Mouse (Mus musculus) heart, adult 18-20 months (tissue): ENCODE measurements around the gene Eva1b. TPM values are rescaled to one million over a fixed set of nuclear protein-coding genes. Genes with fewer than 3 reads are reported as not detected.

Experiments
- DNase-seq, 2 experiments: peaks; one replicate each; pipeline ENCODE4 v3.0.0; 2021 to 2022; ENCODE audit warnings: mixed read lengths in 1 of 2
- total RNA-seq, 2 experiments: library from RNA; stranded (reverse); gene quantifications; 2 replicates each; pipeline ENCODE4 v1.2.3; 2021

The Eva1b gene
- total RNA-seq, 2 experiments from 2014 or later: 8.8 to 9.5 TPM

- no peak for DNase-seq
Measured at GRCm38 (mm10) chr4:126119051-126119450, 28.5 kb upstream of the Eva1b start.

GRCm38 (mm10) chr4:126120052-126120451, 27.5 kb upstream of the Eva1b start:
- DNase-seq: peak in 1 of 2 experiments; percentile 49

- DNase-seq: no peak
Measured at GRCm38 (mm10) chr4:126120506-126120905, 27.0 kb upstream of the Eva1b start.

- DNase-seq: no peak
Measured at GRCm38 (mm10) chr4:126123309-126124040, 24.1 kb upstream of the Eva1b start.

GRCm38 (mm10) chr4:126130502-126130901, 17.0 kb upstream of the Eva1b start:
- no peak for DNase-seq

- DNase-seq: peak; percentile 52 to 66
Measured at GRCm38 (mm10) chr4:126131290-126132121, 16.0 kb upstream of the Eva1b start.

GRCm38 (mm10) chr4:126132636-126133264, 14.8 kb upstream of the Eva1b start:
- no peak for DNase-seq

GRCm38 (mm10) chr4:126134236-126134635, 13.3 kb upstream of the Eva1b start:
- no peak for DNase-seq

GRCm38 (mm10) chr4:126134639-126135038, 12.9 kb upstream of the Eva1b start:
- DNase-seq: no peak

- DNase-seq: no peak
Measured at GRCm38 (mm10) chr4:126137773-126138172, 9.8 kb upstream of the Eva1b start.

- DNase-seq: no peak
Measured at GRCm38 (mm10) chr4:126141021-126141420, 6.5 kb upstream of the Eva1b start.

GRCm38 (mm10) chr4:126145396-126145795, 2.1 kb upstream of the Eva1b start:
- DNase-seq: peak in 1 of 2 experiments; percentile 49

- DNase-seq: no peak
Measured at GRCm38 (mm10) chr4:126146974-126147532, 491 bp upstream of the Eva1b start.

GRCm38 (mm10) chr4:126148161-126148961, 817 bp downstream of the Eva1b start:
- peak; percentile 80 to 87 for DNase-seq

GRCm38 (mm10) chr4:126149041-126149676, 1.6 kb downstream of the Eva1b start:
- DNase-seq: peak in 1 of 2 experiments; percentile 45

- no peak for DNase-seq
Measured at GRCm38 (mm10) chr4:126149798-126150197, 2.3 kb downstream of the Eva1b start.

GRCm38 (mm10) chr4:126150297-126150948, 2.9 kb downstream of the Eva1b start:
- DNase-seq: peak; percentile 82 to 90

GRCm38 (mm10) chr4:126150949-126151320, 3.4 kb downstream of the Eva1b start:
- no peak for DNase-seq

- no peak for DNase-seq
Measured at GRCm38 (mm10) chr4:126151701-126152440, 4.3 kb downstream of the Eva1b start.

- DNase-seq: no peak
Measured at GRCm38 (mm10) chr4:126152864-126153263, 5.3 kb downstream of the Eva1b start.
